Mouse (Mus musculus): ENCODE measurements around the gene Tmem44.

DNA sequence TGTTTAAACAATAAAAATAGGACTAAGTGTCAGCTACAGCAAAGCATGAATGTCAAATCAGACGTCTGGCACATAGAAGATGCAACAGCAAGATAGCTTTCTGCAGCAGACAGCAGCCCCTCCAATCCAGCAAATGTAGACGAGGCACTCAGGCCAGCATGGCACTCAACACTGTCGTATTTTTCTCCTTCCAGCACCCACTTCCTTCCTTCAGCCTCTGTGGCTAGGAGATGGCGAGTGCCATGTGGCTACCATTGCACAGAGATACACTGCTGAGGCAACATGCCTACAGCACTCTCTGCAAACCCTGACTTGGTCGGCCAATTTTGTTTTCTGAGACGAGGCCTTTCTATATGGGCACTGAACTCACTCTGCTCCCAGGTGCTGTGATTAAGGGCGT is 25.2 kb upstream of the Tmem44 start:
- no peak for TF ChIP-seq GATA1 (IDR thresholded peaks at IDR 0.05; ENCODE audit: borderline replicate concordance, low read length)
- TF ChIP-seq FLI1 (IDR thresholded peaks at IDR 0.05; ENCODE audit: low read length), result no peak

All from megakaryocyte, embryonic 14.5 days (primary cell).